Mouse (Mus musculus): Measurements from ENCODE around the gene Trappc12.

DNA sequence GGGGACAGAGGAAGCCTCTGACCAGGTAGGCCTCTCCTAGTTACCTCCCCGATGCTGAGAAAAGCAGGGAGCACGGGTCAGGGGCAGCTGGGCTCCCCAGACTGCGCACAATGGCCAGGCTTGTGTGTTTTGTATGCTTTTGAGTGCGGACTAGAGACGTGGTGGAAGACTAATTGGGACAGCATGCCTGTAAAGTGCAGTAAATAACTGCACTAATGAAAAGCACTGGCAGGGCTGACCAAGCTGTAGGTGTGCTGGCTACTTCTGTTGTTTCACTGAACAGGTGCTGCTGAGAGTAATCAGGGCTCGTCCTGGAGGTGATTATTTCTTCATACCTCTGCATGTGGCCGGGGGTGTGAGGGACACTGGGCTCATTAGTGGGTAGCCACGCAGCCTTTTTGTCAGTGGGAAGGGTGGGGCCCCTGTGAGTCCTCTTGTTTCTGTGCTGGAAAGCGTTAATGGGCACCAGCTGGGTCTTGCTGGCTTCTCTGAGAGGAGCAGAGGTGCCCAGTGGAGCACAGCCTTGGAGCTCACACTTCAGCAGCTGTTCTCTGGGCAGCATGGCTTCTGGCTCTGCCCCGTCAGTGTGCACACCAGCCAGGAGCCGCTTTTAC lies 49.6 kb upstream of the Trappc12 start:
- TF ChIP-seq POLR2A (IDR thresholded peaks at IDR 0.05; ENCODE audit: low read depth, low read length) (no peak), CTCF (IDR thresholded peaks at IDR 0.05; ENCODE audit: extremely low read depth, insufficient read depth, insufficient read length, insufficient replicate concordance) (no peak)
